Mouse (Mus musculus) layer of hippocampus, adult 9-11 months (tissue): ENCODE results near the gene Patj.
"Not testable (repeated sequence)": the region's sequence is repeated elsewhere in the genome, so short reads cannot be mapped to it uniquely, and the experiment has no call there.

ENCODE experiments used
- DNase-seq: peaks from one replicate; pipeline ENCODE4 v3.0.0; 2022

Patj gene

DNA sequence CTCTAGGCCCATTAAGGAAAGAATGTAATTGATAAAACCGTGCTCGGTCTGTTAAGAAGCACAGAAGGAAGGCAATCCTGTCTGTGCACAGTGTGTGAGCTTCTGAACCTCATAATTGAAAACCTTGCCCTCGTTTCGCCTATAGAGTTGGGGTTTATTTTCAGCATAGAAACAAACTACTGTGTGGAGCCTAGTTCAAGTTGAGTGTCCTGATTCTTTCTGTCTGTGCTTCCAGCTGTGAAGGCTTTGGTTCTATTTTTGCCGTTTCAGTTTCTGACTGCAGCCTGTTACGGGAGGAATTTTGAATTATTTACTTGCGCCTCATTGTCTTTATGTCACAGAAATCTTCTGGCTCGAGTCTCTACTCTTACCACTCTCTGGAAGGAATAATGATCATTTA lies 185.9 kb downstream of the Patj start:
- no peak for DNase-seq

DNA sequence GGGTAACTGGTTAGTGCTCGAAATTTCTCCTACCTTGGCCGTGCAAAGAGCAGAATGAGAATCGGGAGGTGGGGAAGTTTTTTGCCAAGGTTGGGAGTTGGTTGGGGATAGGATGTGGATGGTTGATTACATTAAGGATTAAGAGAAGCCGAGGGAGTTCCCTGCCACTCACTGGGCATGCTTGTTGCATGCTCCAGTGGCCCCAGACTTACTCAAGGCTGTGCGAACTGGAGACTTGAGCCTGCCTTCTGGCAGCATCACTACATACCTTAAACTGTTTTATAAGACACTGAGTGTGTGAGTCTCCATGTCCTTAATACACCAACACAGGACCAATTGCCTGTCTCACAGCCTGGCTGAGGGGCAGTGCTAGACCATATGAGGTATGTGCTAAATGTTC lies 188.4 kb downstream of the Patj start:
- DNase-seq: no peak

DNA sequence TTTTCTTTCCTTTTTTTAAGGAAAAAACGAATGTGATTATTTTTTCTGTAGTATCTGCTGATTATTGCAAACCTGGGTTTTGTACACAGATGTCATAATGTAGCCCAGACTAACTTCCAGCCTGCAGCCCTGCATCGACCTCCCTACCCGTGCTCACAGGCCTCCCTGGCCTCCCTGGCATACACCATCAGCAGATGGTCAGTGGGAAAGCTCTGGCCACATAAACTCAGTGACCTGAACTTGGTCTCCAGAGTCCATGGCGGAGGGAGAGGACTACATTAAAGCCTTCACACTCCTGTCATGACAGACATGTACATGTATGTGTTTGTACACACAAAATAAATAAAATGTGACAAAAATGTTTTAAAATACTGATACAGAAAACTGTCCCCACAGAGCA lies 190.7 kb downstream of the Patj start:
- no peak for DNase-seq

GRCm38 (mm10) chr4:98587686-98588085 lies 192.1 kb downstream of the Patj start:
- DNase-seq: no peak

DNA sequence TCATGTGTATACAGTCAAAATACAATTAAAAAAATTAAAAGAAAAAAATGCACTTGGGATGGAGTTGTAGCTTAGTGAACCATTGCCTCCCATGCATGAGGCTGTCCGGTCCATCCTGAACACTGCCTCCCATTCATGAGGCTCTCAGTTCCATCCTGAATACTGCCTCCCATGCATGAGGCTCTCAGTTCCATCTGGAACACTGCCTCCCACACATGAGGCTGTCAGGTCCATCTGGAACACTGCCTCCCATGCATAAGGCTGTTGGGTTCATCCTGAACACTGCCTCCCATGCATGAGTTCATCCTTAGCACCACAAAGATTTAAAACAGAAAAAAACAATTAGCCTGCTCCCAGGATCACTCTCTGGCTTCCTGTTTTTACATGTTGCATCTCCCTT lies 198.4 kb downstream of the Patj start:
- DNase-seq: peak; percentile 61

DNA sequence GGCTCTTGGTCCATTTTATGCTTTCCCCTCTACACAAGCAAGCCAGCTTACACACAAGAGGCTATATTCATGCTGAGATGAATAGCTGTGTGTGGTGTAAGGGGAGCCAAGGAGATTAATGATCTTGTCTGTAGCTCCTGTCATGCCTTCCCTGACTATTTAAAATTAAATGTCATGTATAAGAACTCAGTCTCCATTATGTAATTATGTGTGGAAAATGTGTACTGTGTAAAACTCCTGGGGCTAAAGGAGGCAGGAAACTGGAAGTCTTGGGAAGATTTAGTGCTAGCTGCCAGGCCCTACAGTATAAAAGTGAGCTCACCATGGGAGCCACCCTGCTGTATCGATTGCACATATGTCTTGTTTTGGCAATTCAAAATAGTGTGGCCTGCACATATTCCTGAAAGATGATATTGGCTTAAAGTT lies 203.0 kb downstream of the Patj start:
- DNase-seq: no peak

DNA sequence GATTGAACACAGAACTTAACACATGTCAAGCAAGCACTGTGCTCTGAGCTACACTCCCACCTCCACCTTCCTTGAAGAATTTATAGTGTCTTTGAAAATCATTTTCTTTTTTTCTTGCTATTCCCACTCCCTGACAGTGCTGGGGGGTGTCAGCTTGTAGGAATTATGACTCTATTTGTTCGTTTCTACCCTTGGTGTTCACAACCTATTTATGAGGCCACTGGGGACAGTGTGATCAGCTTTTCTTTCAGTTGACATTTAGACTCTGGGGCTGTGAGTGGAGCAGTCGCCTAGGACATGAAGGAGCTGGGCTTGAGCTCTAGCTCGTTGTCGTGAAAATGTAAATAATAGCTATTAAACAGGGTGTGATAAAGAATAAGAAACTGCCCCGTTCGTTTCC lies 203.8 kb downstream of the Patj start:
- no peak for DNase-seq

- DNase-seq: no peak
Measured at GRCm38 (mm10) chr4:98603131-98603530, 207.5 kb downstream of the Patj start.

DNA sequence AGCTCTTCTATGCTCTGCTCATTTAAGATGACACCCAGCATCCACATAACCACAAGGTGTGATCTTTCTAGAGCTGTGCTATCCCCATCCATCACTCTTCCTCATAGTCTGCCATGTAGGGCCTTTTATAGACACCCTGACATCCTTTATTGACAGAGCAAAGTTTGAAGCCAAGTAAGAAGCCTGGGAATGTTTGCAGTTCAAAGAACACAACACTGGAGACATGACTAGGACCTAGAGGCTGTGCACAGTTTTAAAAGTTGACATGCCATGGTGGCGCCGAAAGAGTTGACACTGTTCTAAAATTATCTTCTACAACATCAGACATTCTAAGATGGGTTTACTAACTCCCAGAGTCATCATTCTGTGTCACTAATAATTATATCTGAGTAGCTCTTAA lies 214.9 kb downstream of the Patj start:
- DNase-seq: no peak

- no peak for DNase-seq
Measured at GRCm38 (mm10) chr4:98614395-98614794, 218.8 kb downstream of the Patj start.

GRCm38 (mm10) chr4:98619199-98619598 lies 223.6 kb downstream of the Patj start:
- no peak for DNase-seq

DNA sequence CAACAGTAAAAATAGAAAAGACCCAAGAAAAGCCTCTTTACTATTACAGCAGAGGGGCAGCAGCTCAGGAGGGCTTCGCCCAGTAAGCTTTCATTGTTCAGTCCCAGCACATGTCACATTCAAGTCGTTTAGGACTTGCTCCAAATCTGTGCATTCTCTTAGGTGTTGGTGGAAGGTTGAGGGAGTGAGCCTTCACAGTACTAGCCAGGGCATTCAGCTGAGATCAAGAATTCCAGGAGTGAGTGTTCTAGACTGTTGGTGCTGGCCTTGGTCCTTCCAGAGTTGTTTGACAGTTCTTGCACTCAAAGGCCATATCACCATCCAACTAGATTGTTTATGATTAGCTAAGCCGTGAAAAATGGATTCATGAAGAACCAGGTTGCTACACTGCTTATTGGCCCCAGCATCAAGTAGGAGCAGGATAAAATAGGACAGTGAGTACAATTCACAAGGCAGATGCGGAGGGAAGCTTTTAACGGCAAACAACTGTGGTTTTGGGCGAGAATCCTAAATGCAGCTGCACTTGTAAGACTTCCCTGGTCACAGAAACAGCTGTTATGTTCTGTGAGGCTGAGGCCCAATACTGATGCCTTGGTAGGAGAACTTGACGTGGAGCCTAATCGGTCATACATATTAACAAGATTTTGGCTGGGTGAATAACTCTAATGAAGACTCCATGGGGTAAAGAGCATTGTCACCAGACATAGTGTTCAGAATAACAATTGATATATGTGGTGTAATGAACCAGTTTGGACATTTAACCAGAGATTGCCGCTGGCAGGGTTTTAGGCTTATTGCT lies 225.6 kb downstream of the Patj start:
- DNase-seq: no peak

GRCm38 (mm10) chr4:98622180-98622579 lies 226.6 kb downstream of the Patj start:
- DNase-seq: no peak

GRCm38 (mm10) chr4:98622996-98623673 lies 227.6 kb downstream of the Patj start:
- DNase-seq: peak; percentile 8

GRCm38 (mm10) chr4:98628286-98628685 lies 232.7 kb downstream of the Patj start:
- no peak for DNase-seq

DNA sequence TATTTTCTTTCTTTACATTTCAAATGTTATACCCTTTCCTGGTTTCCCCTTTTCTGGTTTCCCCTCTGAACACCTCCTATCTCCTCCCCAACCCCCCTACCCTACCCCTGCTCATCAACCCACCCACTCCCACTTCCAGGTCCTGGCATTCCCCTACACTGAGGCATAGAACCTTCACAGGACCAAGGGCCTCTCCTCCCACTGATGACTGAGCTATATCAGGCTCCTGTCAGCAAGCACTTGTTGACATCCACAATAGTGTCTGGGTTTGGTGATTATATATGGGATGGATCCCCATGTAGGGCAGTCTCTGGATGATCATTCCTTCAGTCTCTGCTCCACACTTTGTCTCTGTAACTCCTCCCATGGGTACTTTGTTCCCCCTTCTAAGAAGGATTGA lies 233.6 kb downstream of the Patj start:
- DNase-seq: not testable (repeated sequence)

GRCm38 (mm10) chr4:98635140-98635837 lies 239.7 kb downstream of the Patj start:
- no peak for DNase-seq

GRCm38 (mm10) chr4:98638731-98639130 lies 243.1 kb downstream of the Patj start:
- no peak for DNase-seq

GRCm38 (mm10) chr4:98653650-98654049 lies 258.1 kb downstream of the Patj start:
- DNase-seq: no peak

DNA sequence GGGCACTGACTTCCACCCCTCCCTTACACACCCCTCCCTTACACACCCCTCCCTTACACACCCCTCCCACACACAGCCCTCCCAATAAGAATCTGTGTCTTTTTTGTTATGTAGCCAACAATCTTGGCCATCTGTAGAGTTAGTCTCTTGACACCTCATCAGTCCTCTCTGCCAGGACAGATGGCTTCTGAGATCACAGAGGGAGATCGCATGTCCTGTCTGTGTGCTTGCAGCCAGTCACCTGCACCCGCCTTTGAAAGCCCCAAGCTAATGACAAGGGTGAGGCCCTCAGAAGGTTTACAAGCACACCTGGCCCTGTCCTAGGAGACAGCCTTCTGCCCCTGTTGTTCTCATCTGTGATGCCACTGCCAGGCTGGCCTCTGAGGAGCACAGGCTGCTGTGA lies 258.8 kb downstream of the Patj start:
- no peak for DNase-seq

DNA sequence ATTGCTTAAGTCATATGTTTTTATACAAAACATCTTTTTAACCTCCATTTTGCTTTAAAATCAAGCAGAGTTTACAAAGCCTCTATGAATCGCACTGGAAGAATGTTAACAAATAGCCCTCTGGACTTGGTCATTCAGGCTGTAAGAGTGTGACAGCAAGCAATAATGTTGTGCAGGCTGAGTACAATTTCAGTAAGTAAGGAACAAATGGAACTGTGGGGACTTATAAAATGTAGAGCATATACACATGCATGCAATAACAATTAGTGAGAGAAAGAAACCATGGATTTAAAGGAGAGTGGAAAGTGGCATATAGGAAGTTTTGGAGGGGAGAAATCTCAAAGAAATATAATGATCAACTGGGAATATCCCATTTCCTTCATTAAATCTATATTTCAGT lies 261.2 kb downstream of the Patj start:
- no peak for DNase-seq

DNA sequence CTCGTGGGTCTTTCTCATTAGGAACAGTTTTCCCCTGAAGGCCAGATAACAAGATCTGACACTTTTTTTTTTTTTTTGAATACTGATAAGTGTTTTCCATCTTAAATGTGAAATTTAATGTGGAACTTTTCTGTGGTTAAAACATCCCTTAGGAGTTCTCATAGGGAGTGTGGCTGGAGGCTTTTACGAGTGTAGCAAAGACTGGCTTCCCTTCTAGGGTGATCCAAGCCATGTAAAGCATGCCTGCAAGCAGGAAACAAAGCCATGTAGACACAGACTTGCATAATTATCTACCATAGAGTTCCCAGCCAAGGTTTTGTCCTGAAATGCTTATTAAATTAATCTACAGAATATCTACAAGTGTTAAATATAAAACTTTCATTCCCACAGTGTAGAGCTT lies 263.4 kb downstream of the Patj start:
- no peak for DNase-seq

DNA sequence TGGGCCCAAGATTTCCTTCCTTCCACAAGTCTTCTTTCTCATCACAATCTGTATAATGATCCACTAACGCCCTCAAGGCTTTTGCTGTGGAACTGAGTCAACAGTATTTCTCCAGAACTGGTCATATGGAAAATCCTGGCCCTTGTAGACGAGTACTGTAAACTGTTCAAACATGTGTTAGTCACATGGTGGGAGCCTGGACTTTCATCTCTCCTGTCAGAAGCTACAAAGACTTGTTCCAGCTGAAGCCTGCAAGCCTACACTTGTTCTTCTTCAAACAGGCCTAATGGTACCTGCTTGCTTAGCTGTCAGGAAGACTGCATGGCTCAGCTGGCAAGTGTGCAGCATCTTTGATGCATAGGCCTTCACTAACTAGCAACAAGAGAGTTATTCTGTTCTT lies 264.9 kb downstream of the Patj start:
- DNase-seq: no peak

GRCm38 (mm10) chr4:98665884-98666283 lies 270.3 kb downstream of the Patj start:
- DNase-seq: no peak
